Mouse (Mus musculus) spleen, adult 2 months (tissue): ENCODE measurements at regions not wholly inside any gene's neighbourhood (a gene's known extent, or its start where the extent isn't known, plus 50 kb on each side); places are given as distances from the start of the nearest gene placed in this dataset.

Source experiments
- CTCF ChIP-seq: fragments of 200-500 bp; IDR thresholded peaks from 2 replicates; pipeline ENCODE4 v1.5.1; 2011; ENCODE audit warnings: mild to moderate bottlenecking, inconsistent platforms; ENCODE audit not compliant: insufficient read depth, insufficient read length, insufficient replicate concordance; ENCODE audit errors: extremely low read depth
- POLR2A ChIP-seq: fragments of 200-500 bp; IDR thresholded peaks from 2 replicates; pipeline ENCODE4 v1.6.1; 2011; ENCODE audit warnings: low read depth, low read length, inconsistent platforms

GRCm38 (mm10) chr12:39851610-39852009, 186.2 kb downstream of the Arl4a start:
- TF ChIP-seq POLR2A (no peak), CTCF (no peak)
